Mouse (Mus musculus) testis, postnatal 14 days (tissue): ENCODE measurements around the gene Adarb2.

ENCODE experiments used
- DNase-seq: peaks from one replicate; pipeline ENCODE4 v3.0.0; 2021; ENCODE audit warnings: low spot score

Gene Adarb2

DNA sequence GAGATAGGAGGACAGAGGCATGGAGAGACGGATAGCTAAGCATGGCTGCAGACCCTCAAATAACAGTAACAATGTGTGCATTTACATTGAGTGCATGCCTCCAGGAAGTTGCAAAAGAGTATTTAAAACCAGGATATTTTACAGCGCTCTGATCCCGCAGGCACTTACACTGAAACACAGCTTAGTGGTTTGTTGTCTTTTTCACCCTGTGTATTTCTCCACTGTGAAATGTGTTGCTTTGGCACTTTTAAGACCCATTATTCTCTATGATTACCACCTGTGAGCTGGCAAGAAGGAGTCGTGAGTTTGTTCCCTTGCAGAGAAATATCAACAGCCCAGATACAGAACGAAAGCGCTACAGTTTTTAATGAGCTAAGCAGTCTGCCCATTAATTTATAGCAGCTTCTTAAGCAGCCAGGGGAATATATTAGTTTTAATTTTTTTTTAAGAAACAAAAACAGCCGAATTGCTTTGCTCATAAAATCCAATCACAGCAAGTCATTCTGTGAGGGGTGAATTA lies 167.3 kb downstream of the Adarb2 start:
- DNase-seq: no peak

GRCm38 (mm10) chr13:8388541-8388940 lies 185.9 kb downstream of the Adarb2 start:
- DNase-seq: no peak

DNA sequence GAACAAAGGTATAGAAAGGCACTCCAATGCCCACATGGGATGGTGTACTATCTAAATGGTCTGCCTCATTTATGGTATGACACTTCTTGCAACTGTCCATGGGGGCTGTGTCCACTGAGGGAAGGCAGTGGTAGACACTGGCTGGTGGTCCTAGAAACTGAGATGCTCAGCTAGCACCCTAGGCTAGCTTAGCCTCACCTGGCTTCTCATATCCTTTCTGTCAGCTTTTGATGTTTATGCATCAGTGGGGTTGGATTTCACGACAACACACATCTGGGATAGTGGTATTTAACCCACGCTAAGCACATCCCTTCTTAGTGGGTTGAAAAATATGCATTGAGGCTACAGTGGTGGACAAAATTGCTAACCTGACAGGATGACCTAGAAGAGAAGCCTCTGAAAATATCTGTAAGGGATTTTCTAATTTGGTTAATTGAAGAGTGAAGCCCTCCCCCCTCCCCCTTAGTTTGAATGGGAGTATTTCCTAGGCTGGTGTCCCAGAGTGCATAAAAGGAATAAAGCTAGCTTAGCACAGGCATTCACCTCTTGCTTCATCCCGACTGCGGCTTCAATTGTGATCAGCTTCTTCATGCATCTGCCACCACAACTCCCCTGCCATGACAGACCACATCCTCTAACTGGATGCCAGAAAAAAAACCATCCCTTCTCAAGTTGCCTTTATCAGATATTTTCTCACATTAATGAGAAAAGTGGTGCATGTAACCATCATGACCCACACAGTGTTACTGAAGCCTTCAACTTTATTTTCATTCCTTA lies 197.8 kb downstream of the Adarb2 start:
- no peak for DNase-seq

- no peak for DNase-seq
These were observed 199.7 kb downstream of the Adarb2 start for GRCm38 (mm10) chr13:8402324-8402873.

- no peak for DNase-seq
These were observed 203.4 kb downstream of the Adarb2 start for GRCm38 (mm10) chr13:8406020-8406419.

GRCm38 (mm10) chr13:8410353-8411318 lies 208.0 kb downstream of the Adarb2 start:
- DNase-seq: no peak

GRCm38 (mm10) chr13:8424019-8424719 lies 221.5 kb downstream of the Adarb2 start:
- DNase-seq: no peak

DNA sequence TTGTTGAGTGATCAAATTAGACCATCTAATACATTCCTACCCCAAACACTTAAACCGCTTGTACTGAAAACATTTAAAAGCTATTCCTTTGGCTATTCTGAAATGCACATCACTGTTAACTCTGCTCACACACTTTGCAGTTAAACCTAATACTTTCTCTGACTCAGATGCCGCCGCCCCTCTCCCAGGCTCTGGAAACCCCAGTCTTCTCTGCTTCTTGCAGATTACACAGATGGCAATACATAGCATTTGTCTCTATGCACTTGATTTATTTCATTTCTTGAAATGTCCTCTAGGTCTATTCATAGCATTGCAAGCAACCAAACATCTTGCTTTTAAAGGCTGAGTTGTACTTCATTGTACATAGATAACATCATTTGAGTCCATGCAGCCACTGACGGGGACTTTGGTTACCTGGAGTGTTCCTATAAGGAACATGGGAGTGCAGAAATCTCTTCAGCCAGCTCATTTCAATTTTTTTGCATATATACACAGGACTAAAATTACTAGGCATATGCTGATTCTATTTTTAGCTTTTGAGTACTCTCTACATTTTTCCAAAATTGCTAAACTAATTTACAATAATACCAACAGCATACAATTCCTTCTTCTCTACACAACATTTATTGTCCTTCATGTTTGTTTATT lies 236.6 kb downstream of the Adarb2 start:
- no peak for DNase-seq

GRCm38 (mm10) chr13:8445415-8445814 lies 242.7 kb downstream of the Adarb2 start:
- DNase-seq: no peak

DNA sequence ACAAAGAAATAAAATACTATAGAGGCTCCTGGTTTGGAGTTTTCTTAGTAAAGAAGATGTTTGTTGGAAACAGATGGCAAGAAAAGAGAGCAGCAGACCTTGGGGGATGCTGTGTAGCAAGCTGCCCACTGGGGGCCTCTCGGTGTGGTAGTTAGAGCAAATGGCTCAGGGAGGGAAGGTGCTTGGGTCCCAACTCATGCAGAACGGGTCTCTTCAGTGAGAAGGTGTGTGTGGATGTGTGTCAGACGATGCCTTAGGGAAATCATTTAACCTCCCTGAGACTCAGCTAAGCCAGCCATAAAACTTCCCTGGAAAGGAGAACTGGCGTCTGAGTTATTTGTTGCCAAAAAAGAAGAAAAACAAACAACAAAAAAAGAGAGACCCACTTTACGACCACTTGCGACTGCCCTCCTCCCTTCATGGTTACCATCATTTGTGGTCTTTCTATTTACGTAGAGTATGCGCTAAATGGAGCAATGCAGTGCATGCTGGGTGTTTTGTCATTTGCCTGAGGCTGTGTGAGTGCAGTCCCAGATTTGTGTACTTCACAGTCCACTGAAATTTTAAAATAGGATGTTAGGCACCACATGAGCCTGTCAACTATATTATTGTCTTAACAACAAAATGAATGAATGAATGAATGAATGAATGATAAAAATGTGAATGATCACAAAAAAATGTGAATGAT lies 245.7 kb downstream of the Adarb2 start:
- no peak for DNase-seq

DNA sequence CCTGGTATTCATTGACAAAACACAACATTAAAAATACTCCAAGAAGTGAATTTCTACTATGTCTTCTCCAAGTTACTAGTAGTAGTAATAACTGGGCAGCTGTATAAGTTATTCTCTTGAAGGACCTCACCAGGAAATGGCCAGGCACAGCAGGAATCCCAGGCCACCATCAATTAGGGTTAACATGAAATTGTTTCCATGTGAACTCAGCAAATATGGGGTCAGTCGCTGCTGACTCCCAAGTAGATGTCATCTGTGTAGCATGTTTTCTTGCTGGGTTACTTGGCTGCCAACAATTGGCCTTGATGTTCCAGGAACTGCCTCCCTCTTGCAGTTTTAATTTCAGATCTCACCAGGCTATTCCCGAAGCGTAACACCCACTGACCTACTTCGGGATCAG lies 248.9 kb downstream of the Adarb2 start:
- DNase-seq: no peak

GRCm38 (mm10) chr13:8456886-8457285 lies 254.2 kb downstream of the Adarb2 start:
- DNase-seq: no peak

- no peak for DNase-seq
These were observed 255.2 kb downstream of the Adarb2 start for GRCm38 (mm10) chr13:8457831-8458230.

GRCm38 (mm10) chr13:8467591-8468366 lies 265.1 kb downstream of the Adarb2 start:
- no peak for DNase-seq

- DNase-seq: no peak
These were observed 273.6 kb downstream of the Adarb2 start for GRCm38 (mm10) chr13:8476237-8476636.

DNA sequence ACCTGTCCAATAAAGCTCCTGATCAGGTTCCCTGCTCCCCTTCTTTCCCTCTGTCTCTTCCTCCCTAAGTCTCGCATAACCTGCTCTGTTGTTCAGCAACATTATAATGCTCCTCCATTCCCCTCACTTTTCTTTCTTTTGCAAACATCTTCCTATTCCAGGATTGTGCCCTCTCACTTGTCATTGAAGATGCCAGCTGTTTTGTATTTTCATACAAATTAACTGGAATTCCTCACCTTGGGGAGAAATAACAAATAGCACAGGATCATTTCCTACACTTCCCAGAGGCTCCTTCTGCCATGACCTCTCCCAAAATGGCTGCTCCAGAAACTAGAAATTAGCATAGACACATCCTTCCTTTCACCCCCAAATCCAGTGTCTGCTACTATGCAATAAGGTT lies 276.1 kb downstream of the Adarb2 start:
- DNase-seq: no peak

DNA sequence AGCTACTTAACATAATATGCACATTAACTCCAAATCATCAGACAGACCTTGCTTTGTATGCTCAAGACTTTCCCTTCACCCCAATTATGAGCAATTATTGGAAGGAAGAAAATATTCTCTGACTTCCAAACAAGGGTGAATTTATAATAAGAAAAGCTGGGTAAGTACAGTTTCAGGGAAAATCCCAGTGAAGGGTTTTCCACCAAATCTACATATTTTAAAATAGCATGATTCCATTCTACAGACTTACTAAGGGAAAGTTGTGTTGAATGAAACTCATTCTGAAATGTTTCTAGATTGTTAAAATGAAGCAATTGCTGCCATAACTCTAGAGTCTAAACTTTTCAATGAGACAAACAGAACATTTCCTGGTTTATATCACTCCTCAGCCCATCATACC lies 277.3 kb downstream of the Adarb2 start:
- no peak for DNase-seq

DNA sequence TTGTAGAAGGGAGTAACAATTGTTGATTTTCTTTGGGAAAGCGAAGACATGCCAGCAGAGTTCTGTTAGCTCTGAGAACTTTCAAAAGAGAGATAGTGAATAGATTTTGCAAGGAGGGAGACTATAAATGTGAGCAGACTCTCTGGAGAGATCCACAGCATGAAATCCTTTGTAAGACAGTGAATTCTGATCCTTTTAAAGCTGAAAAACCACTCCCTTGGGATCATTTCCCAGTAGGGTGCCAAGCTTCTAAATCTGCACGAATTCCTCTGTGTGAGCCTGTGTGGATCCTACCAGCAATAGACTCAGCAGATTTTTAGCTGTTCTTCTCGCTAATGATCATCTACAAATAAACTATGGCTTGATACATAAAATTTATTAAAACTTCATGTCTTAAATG lies 278.7 kb downstream of the Adarb2 start:
- DNase-seq: no peak

DNA sequence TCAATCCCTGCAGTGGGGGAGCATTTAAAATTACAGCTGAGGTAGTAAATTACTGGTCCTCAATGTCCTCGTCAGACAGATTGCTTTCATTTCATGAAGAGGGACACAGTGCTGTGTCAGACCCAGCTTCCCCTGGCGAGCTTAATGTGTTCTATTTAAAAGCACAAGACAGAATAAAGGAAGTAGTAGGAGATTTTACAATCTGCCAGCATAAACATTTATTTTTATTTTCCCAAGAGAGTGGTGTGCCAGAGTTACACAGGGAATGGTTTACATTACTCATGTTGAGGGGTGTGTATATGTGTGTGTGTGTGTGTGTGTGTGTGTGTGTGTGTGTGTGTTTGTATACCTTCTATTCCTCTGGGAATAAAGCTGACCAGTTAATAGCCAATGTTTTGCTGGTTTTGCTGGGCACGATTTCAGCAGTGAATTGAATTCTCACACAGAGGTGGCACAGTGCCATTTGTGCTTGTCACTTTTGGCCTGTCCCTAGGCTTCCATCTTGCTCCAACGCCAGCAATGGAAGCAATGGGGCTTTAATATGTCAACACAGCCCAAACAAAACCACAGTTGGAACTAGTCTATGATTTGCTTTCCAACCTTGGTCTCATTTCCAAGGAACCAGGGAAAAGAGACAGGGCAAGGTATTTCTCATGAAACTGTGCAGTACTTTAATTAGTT lies 282.1 kb downstream of the Adarb2 start:
- DNase-seq: no peak
